Mouse (Mus musculus) heart, adult 18-20 months (tissue): Measurements from ENCODE around the gene Xpnpep2. TPM values are rescaled to one million over a fixed set of nuclear protein-coding genes. Genes with fewer than 3 reads are reported as not detected.

Source experiments
- DNase-seq, 2 experiments: peaks; one replicate each; pipeline ENCODE4 v3.0.0; 2021 to 2022; ENCODE audit warnings: mixed read lengths in 1 of 2
- total RNA-seq, 2 experiments: library from RNA; stranded (reverse); gene quantifications; 2 replicates each; pipeline ENCODE4 v1.2.3; 2021

The Xpnpep2 gene
- total RNA-seq, 2 experiments from 2014 or later: 1.3 to 2.5 TPM

DNA sequence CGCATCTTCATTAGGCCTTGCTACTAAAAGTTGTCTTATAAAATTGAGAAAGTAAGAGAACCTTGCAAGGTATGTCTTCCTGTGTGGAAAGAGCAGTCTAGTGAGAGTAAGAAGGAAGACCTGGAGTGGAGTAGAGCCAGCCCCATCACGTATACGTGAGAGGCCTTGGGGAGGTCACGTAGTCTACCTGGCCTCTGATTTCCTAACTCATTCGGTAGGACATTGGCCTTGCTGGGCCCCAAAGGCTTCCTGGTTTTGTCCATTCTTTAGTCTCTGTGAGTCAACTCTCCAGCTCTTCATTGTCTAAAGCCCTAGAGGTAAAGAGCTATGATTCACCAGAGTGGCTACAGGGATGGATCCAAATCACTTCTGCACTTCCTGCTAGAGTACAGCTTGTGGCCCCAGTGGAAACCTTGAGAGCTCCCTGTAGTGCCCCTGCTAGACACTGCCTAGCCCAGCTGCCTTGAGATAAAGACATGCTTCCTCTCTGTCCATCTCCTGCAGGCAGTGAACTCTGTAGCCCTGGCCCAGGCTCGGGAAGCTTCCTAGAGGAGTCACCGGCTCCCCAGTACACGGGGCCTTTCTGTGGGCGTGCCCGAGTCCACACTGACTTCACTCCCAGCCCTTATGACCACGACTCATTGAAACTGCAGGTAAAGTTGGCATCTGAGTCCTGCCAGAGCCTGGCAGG, 49.8 kb downstream of the Xpnpep2 start:
- DNase-seq: no peak

GRCm38 (mm10) chrX:48169892-48170291, 61.4 kb downstream of the Xpnpep2 start:
- no peak for DNase-seq

DNA sequence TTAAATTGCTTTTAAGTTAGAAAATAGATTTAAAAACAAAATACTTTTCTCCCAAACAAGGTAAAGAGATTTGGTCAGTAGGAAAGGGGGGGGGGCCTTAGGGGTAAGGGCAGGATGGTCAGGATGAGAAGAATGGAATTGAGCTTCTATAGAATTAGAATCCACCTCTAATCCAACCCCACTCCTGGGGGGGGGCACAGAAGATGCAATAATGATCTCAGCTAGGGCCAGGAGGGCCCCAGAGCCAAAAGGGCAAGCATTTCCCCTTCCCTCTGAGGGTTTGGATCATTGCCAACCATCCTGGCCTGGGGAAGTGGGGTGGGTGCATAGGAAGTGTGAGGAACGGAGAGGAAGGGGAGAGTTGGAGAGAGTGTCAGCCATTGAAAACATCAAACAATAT, 61.8 kb downstream of the Xpnpep2 start:
- DNase-seq: no peak

DNA sequence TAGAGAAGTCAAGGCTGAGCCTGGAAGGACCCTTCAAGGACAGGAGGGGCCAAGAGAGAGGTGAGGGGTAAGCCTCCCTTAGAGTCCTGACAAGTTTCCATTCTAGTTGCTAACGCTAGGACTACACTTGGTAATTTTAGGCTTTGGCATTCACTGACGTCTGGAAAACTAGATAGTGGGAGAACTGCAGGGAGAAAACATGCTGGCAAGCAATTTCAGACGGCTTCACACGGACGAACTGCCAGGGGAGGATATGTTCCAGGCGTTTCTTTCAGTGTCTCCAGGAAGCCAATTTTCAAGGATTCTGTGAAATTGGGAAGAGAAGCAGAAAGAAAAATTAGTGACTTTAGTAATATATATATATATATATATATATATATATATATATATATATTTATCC, 73.3 kb downstream of the Xpnpep2 start:
- no peak for DNase-seq

DNA sequence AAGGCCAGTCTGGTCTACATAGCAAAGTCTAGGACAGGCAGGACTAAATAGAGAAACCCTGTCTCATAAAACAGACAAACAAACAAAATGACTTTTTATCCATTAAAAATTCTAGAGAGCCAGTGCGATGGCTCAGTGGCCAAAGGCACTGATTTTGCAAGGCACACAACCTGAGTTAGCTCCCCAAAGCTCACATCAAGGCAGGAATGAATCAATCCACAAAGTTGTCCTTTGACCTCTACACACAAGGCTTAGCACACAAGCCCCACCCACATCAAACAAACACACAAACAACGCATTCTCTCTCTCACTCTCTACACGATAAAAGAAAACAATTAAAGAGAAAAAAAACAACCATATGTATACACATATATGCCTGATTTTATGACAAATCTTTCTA, 76.2 kb downstream of the Xpnpep2 start:
- DNase-seq: no peak

Other genes with a start within 250 kb of the Xpnpep2 start
- gene Smarca1, start 215.8 kb upstream of the Xpnpep2 start, total RNA-seq: 1 to 10 TPM; 1.6 to 2.4 TPM
- 1 to 10 TPM; 8.1 to 9.2 TPM for gene Ocrl, start 196.3 kb upstream of the Xpnpep2 start, total RNA-seq
- gene Apln, start 73.9 kb upstream of the Xpnpep2 start, total RNA-seq: 10 to 100 TPM in 1 of 2 experiments, 1 to 10 TPM in 1; 4.6 to 15.9 TPM
- 1 to 10 TPM; 1.0 to 4.1 TPM for gene Sash3, start 37.7 kb downstream of the Xpnpep2 start, total RNA-seq
- gene Zdhhc9, start 100.2 kb downstream of the Xpnpep2 start, total RNA-seq: 10 to 100 TPM; 28.1 to 37.1 TPM
- 10 to 100 TPM; 14.1 to 17.1 TPM for gene Utp14a, start 148.1 kb downstream of the Xpnpep2 start, total RNA-seq
- 1 to 10 TPM; 5.1 to 6.4 TPM for gene Bcorl1, start 232.6 kb downstream of the Xpnpep2 start, total RNA-seq